Mouse (Mus musculus) c-Kit-positive CD71-positive TER-119-positive erythroid progenitor cells, embryonic 14.5 days (primary cell): ENCODE data around the gene Arntl.

Experiments
- DNase-seq: peaks from one replicate; pipeline ENCODE4 v3.0.0-alpha.2; 2013; ENCODE audit warnings: low spot score

The Arntl gene

GRCm38 (mm10) chr7:113208388-113208753, 1.1 kb downstream of the Arntl start:
- DNase-seq: no peak

- DNase-seq: no peak
Observed at GRCm38 (mm10) chr7:113210441-113210840, 3.2 kb downstream of the Arntl start.

GRCm38 (mm10) chr7:113214245-113215169, 7.2 kb downstream of the Arntl start:
- DNase-seq: no peak

- DNase-seq: no peak
Observed at GRCm38 (mm10) chr7:113216152-113216551, 8.9 kb downstream of the Arntl start.

- no peak for DNase-seq
Observed at GRCm38 (mm10) chr7:113219416-113219815, 12.2 kb downstream of the Arntl start.

- no peak for DNase-seq
Observed at GRCm38 (mm10) chr7:113219864-113220263, 12.6 kb downstream of the Arntl start.

GRCm38 (mm10) chr7:113220691-113221238, 13.5 kb downstream of the Arntl start:
- no peak for DNase-seq

GRCm38 (mm10) chr7:113222821-113223220, 15.6 kb downstream of the Arntl start:
- no peak for DNase-seq

- no peak for DNase-seq
Observed at GRCm38 (mm10) chr7:113224620-113225019, 17.4 kb downstream of the Arntl start.

GRCm38 (mm10) chr7:113228498-113228897, 21.2 kb downstream of the Arntl start:
- no peak for DNase-seq

GRCm38 (mm10) chr7:113236135-113236534, 28.9 kb downstream of the Arntl start:
- no peak for DNase-seq

- no peak for DNase-seq
Observed at GRCm38 (mm10) chr7:113238365-113238764, 31.1 kb downstream of the Arntl start.

- DNase-seq: no peak
Observed at GRCm38 (mm10) chr7:113239448-113240130, 32.3 kb downstream of the Arntl start.

- no peak for DNase-seq
Observed at GRCm38 (mm10) chr7:113240438-113240837, 33.2 kb downstream of the Arntl start.

- DNase-seq: no peak
Observed at GRCm38 (mm10) chr7:113241901-113242661, 34.8 kb downstream of the Arntl start.

GRCm38 (mm10) chr7:113242688-113243087, 35.4 kb downstream of the Arntl start:
- DNase-seq: no peak

- no peak for DNase-seq
Observed at GRCm38 (mm10) chr7:113245144-113245543, 37.9 kb downstream of the Arntl start.

GRCm38 (mm10) chr7:113246512-113246911, 39.2 kb downstream of the Arntl start:
- DNase-seq: no peak

- DNase-seq: no peak
Observed at GRCm38 (mm10) chr7:113247167-113247566, 39.9 kb downstream of the Arntl start.

GRCm38 (mm10) chr7:113249134-113249825, 42.0 kb downstream of the Arntl start:
- DNase-seq: no peak

GRCm38 (mm10) chr7:113250433-113250991, 43.2 kb downstream of the Arntl start:
- DNase-seq: no peak
